Mouse (Mus musculus) liver, adult 2 months (tissue): ENCODE measurements at regions not wholly inside any gene's neighbourhood (a gene's known extent, or its start where the extent isn't known, plus 50 kb on each side); places are given as distances from the start of the nearest gene placed in this dataset.

Source experiments
- CTCF ChIP-seq: fragments of 200-500 bp; IDR thresholded peaks from 2 replicates; pipeline ENCODE4 v1.5.1; 2011; ENCODE audit warnings: low read depth, low read length, control low read depth
- POLR2A ChIP-seq: fragments of 200-500 bp; IDR thresholded peaks from 2 replicates; pipeline ENCODE4 v1.6.1; 2011; ENCODE audit warnings: low read length, control low read depth; ENCODE audit not compliant: insufficient read depth; ENCODE audit errors: extremely low read depth

- TF ChIP-seq CTCF = no peak
- TF ChIP-seq POLR2A = no peak
Observed at GRCm38 (mm10) chr8:127704406-127704805, 640.7 kb downstream of the Pard3 start.
